Mouse (Mus musculus) lung, postnatal 14 days (tissue): ENCODE data around the gene Ndst2.
"Not testable (repeated sequence)": the region's sequence is repeated elsewhere in the genome, so short reads cannot be mapped to it uniquely, and the experiment has no call there.

Experiments
- DNase-seq: peaks from one replicate; pipeline ENCODE4 v3.0.0; 2021

The Ndst2 gene

GRCm38 (mm10) chr14:20737306-20737705, 2.9 kb upstream of the Ndst2 start:
- DNase-seq, result peak; percentile 66

GRCm38 (mm10) chr14:20735892-20736390, 1.6 kb upstream of the Ndst2 start:
- no peak for DNase-seq

GRCm38 (mm10) chr14:20735052-20735451, 690 bp upstream of the Ndst2 start:
- no peak for DNase-seq

- DNase-seq, result no peak
Measured at GRCm38 (mm10) chr14:20733041-20733951, 1.1 kb downstream of the Ndst2 start.

GRCm38 (mm10) chr14:20730853-20731602, 3.3 kb downstream of the Ndst2 start:
- no peak for DNase-seq

GRCm38 (mm10) chr14:20729871-20730270, 4.5 kb downstream of the Ndst2 start:
- DNase-seq, result no peak

- DNase-seq, result no peak
Measured at GRCm38 (mm10) chr14:20725660-20726339, 8.6 kb downstream of the Ndst2 start.

GRCm38 (mm10) chr14:20724043-20724442, 10.3 kb downstream of the Ndst2 start:
- DNase-seq, result peak; percentile 74

- no peak for DNase-seq
Measured at GRCm38 (mm10) chr14:20723006-20723405, 11.4 kb downstream of the Ndst2 start.

GRCm38 (mm10) chr14:20721371-20721770, 13.0 kb downstream of the Ndst2 start:
- DNase-seq, result no peak

GRCm38 (mm10) chr14:20719767-20720166, 14.6 kb downstream of the Ndst2 start:
- no peak for DNase-seq

- no peak for DNase-seq
Measured at GRCm38 (mm10) chr14:20718443-20718842, 15.9 kb downstream of the Ndst2 start.

GRCm38 (mm10) chr14:20713832-20714231, 20.5 kb downstream of the Ndst2 start:
- no peak for DNase-seq

GRCm38 (mm10) chr14:20708239-20708638, 26.1 kb downstream of the Ndst2 start:
- no peak for DNase-seq

- peak; percentile 90 for DNase-seq
Measured at GRCm38 (mm10) chr14:20707201-20708190, 26.9 kb downstream of the Ndst2 start, which contains the start of gene Zswim8. Gene Zswim8, plus strand, starts transcription at chr14:20707552.

- DNase-seq, result not testable (repeated sequence)
Measured at GRCm38 (mm10) chr14:20703461-20703860, 30.9 kb downstream of the Ndst2 start.

- DNase-seq, result peak; percentile 94
Measured at GRCm38 (mm10) chr14:20702741-20703381, 31.5 kb downstream of the Ndst2 start, which contains the start of gene Chchd1. Gene Chchd1, plus strand, starts transcription at chr14:20703006.

GRCm38 (mm10) chr14:20702096-20702740, 32.1 kb downstream of the Ndst2 start:
- no peak for DNase-seq

GRCm38 (mm10) chr14:20701554-20701953, 32.8 kb downstream of the Ndst2 start:
- no peak for DNase-seq

GRCm38 (mm10) chr14:20700362-20700761, 34.0 kb downstream of the Ndst2 start:
- no peak for DNase-seq

GRCm38 (mm10) chr14:20698515-20698914, 35.8 kb downstream of the Ndst2 start:
- DNase-seq, result no peak
